ENCODE assay signal across 11 mouse cellular contexts in genomic region chr6:51119691-51120302, GRCm38 (mm10).
DNase-seq lines count a peak whose midpoint lies in the region; ATAC-seq lines count a peak whose summit lies in the region.
"Had no signal": no experiment of that assay in that cellular context is flagged by ENCODE, and none has a peak within 500 bp of the region (broad histone marks: within the 10 kb centered on the region; RNA-seq: fewer than 3 reads in every experiment).

No protein-coding gene starts in this region.

- WGBS in heart, embryonic 12.5 days: 73% methylated on average over 12 of the region's 12 CpGs
- 67% methylated on average over 12 of the region's 12 CpGs for WGBS in embryonic facial prominence, embryonic 12.5 days
- 33% methylated on average over 12 of the region's 12 CpGs for WGBS in limb, embryonic 12.5 days
- 89% methylated on average over 12 of the region's 12 CpGs for WGBS in midbrain, embryonic 10.5 days

- H3K36me3 ChIP-seq in heart, embryonic 12.5 days: no peaks in the 10 kb centered on the region
- no peaks in the 10 kb centered on the region for H3K36me3 ChIP-seq in embryonic facial prominence, embryonic 12.5 days
- H3K36me3 ChIP-seq in limb, embryonic 12.5 days: no peaks in the 10 kb centered on the region
- no peaks in the 10 kb centered on the region for H3K36me3 ChIP-seq in midbrain, embryonic 10.5 days

- H3K4me2 ChIP-seq in heart, embryonic 12.5 days: no peak overlapping the region
- no peak overlapping the region for H3K4me2 ChIP-seq in embryonic facial prominence, embryonic 12.5 days (replicated peaks)
- H3K4me2 ChIP-seq in limb, embryonic 12.5 days: no peak overlapping the region

- intact Hi-C loops in heart, postnatal 14 days (cut with DNase I): no loop called here
- intact Hi-C loops in left cerebral cortex, postnatal 10 days (cut with DNase I): no loop called here

- H3K9ac ChIP-seq in heart, embryonic 12.5 days: no peak overlapping the region
- H3K9ac ChIP-seq in embryonic facial prominence, embryonic 12.5 days: no peak overlapping the region
- no peak overlapping the region for H3K9ac ChIP-seq in limb, embryonic 12.5 days (replicated peaks)
- H3K9ac ChIP-seq: liver, embryonic 14.5 days had no signal

- no peaks in the 10 kb centered on the region for H3K9me3 ChIP-seq in heart, embryonic 12.5 days (replicated peaks)
- H3K9me3 ChIP-seq in embryonic facial prominence, embryonic 12.5 days: no peaks in the 10 kb centered on the region
- H3K9me3 ChIP-seq in limb, embryonic 12.5 days: no peaks in the 10 kb centered on the region
- H3K9me3 ChIP-seq in midbrain, embryonic 10.5 days (replicated peaks): no peaks in the 10 kb centered on the region

- ATAC-seq in heart, embryonic 12.5 days (ENCODE audit: insufficient number of reproducible peaks, low FRiP score): no peak
- 0 out of 2 replicates have a peak, but pooled peaks have one; percentile 35 for ATAC-seq in embryonic facial prominence, embryonic 12.5 days (ENCODE audit: insufficient number of reproducible peaks, insufficient read depth, low FRiP score, low TSS enrichment)
- ATAC-seq in limb, embryonic 12.5 days (ENCODE audit: insufficient number of reproducible peaks, insufficient read depth, low FRiP score, low TSS enrichment, low read depth): no peak

- H3K4me3 ChIP-seq in heart, embryonic 12.5 days: no peak overlapping the region
- no peak overlapping the region for H3K4me3 ChIP-seq in embryonic facial prominence, embryonic 12.5 days
- no peak overlapping the region for H3K4me3 ChIP-seq in limb, embryonic 12.5 days (replicated peaks)
- no peak overlapping the region for H3K4me3 ChIP-seq in midbrain, embryonic 10.5 days

- H3K27ac ChIP-seq in heart, embryonic 12.5 days (ENCODE audit: poor library complexity, severe bottlenecking): no peak overlapping the region
- peak overlapping the region; percentile 85 for H3K27ac ChIP-seq in embryonic facial prominence, embryonic 12.5 days
- peak overlapping the region; percentile 51; the same call in 1 of the 2 replicates for H3K27ac ChIP-seq in limb, embryonic 12.5 days
- H3K27ac ChIP-seq in midbrain, embryonic 10.5 days (replicated peaks): no peak overlapping the region
- H3K27ac ChIP-seq: liver, embryonic 14.5 days had no signal

- H3K27me3 ChIP-seq in heart, embryonic 12.5 days (replicated peaks): no peaks in the 10 kb centered on the region
- H3K27me3 ChIP-seq in embryonic facial prominence, embryonic 12.5 days: no peaks in the 10 kb centered on the region
- 0 out of 2 replicates have a peak, but pooled peaks cover under 1% of the 10 kb centered on the region for H3K27me3 ChIP-seq in limb, embryonic 12.5 days
- no peaks in the 10 kb centered on the region for H3K27me3 ChIP-seq in midbrain, embryonic 10.5 days (ENCODE audit: low read depth, poor library complexity, severe bottlenecking)

- peaks cover 18% of the 10 kb centered on the region for H3K4me1 ChIP-seq in heart, embryonic 12.5 days (replicated peaks)
- H3K4me1 ChIP-seq in embryonic facial prominence, embryonic 12.5 days: peaks cover 12% of the 10 kb centered on the region; the same call in 1 of the 2 replicates
- H3K4me1 ChIP-seq in limb, embryonic 12.5 days (replicated peaks): peaks cover 28% of the 10 kb centered on the region
- H3K4me1 ChIP-seq in midbrain, embryonic 10.5 days: peaks cover 23% of the 10 kb centered on the region

- DNase-seq in heart, postnatal 14 days: peak; percentile 24 to 36
- DNase-seq in NIH3T3 (ENCODE audit: low read depth) (peak; percentile 69), MN1 (ENCODE audit: low spot score) (no peak)
- DNase-seq in left cerebral cortex, postnatal 10 days (ENCODE audit: extremely low spot score in 1 of 2, low spot score in 2 of 2): no peak
- DNase-seq in midbrain, embryonic 10.5 days (ENCODE audit: low spot score): no peak
- DNase-seq: cerebellum, adult 8-10 months; thymus, postnatal 4 days had no signal

Comparison
In these comparisons a context has a peak if more than half of its experiments do, and no peak if none do; other contexts are left out.
1. DNase-seq: peak in heart, postnatal 14 days (2 of 2) and NIH3T3 (single experiment); none in left cerebral cortex, postnatal 10 days (0 of 2), MN1 (single experiment) and midbrain, embryonic 10.5 days (single experiment).
2. H3K27ac ChIP-seq: peak in embryonic facial prominence, embryonic 12.5 days (single experiment) and limb, embryonic 12.5 days (single experiment); none in heart, embryonic 12.5 days (single experiment) and midbrain, embryonic 10.5 days (single experiment).